Mouse (Mus musculus): ENCODE measurements around the gene Slc2a8. TPM values are rescaled to one million over a fixed set of nuclear protein-coding genes. Genes with fewer than 3 reads are reported as not detected.
A peak's percentile ranks its signal among the peaks of the same experiment; 100 is the strongest.

The Slc2a8 gene
- polyA plus RNA-seq, 1 experiment from 2014 or later: 19.0 TPM

DNA sequence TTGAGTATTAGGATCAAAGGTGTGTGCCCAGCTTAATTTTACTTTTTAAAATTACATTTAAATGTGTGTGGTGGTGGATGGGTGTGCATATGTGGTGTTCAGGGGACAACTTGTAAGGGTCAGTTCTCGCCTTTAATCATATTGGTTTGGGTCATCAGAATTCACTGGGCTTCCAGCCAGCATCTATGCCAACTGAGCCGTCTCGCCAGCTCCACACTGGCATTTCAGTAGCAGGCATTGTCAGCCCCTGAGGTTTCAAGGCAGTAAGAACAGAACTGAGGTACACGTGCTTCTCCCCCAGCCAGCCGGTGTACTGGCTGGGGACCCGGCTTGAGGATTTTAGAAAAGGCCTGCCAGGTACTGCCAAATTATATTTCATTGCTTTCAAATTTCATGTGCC is 15.2 kb upstream of the Slc2a8 start:
- H3K9ac ChIP-seq: no peak overlapping the region
- no peak overlapping the region for H3K27ac ChIP-seq (replicated peaks)
- ATAC-seq (ENCODE audit: extremely low read depth, insufficient number of reproducible peaks, low FRiP score, low TSS enrichment): no peak
- no peaks in the 10 kb centered on the region for H3K9me3 ChIP-seq
- H3K4me2 ChIP-seq: no peak overlapping the region
- H3K4me3 ChIP-seq: no peak overlapping the region
- H3K4me1 ChIP-seq: no peaks in the 10 kb centered on the region
- H3K36me3 ChIP-seq: peaks cover 2% of the 10 kb centered on the region
- WGBS: 69% methylated on average over 6 of the region's 6 CpGs
- H3K27me3 ChIP-seq (replicated peaks): no peaks in the 10 kb centered on the region

DNA sequence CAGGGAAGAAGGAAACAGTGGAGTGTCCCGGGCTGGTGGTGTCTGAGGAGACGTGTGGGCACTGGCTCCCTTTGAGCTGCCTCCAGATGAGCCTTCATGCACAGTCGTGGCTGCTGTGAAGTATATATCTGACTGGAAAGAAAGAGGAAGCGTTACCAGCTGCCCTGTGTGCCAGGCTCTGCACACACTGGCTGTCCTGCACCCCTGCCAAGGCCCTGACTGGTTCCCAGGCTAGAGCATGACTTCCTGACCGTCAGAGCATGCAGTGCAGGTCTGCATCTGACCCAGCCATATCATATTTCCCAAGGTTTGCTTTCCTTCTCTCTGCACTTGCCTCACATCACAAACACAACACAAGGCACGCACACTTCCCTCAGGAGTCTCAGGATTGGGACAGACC is 10.2 kb upstream of the Slc2a8 start:
- no peak for ATAC-seq (ENCODE audit: extremely low read depth, insufficient number of reproducible peaks, low FRiP score, low TSS enrichment)

DNA sequence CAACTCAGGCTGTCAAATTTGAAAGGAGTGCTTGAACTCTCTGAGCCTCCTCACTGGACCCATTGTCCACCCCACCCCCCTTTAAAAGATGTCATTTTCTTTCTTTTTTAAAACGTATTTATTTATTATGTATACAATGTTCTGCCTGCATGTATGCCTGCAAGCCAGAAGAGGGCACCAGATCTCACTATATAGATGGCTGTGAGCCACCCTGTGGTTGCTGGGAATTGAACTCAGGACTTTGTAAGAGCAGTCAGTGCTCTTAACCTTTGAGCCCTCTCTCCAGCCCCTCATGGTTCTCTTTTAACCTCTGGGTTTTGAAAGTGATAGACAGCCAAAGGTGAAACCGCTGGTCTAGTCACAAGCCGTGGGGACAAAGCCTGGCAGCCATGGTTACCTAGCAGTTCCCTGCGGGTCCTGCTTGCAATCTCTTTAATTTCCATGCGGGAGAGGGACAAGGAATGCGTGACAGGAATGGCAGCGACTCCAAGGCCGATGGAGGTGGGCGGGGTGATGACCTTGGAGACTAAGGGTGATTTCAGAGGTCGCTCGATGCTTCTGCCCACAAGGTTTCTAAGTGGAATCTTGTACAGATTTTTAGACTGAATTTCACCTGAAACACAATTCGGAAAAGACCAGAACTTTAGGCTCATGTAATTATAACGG is 8.4 kb upstream of the Slc2a8 start:
- H3K4me2 ChIP-seq: no peak overlapping the region
- H3K9me3 ChIP-seq: no peaks in the 10 kb centered on the region
- no peaks in the 10 kb centered on the region for H3K4me1 ChIP-seq
- H3K4me3 ChIP-seq: no peak overlapping the region
- H3K36me3 ChIP-seq: peaks cover 13% of the 10 kb centered on the region; the same call in 1 of the 2 replicates
- no peaks in the 10 kb centered on the region for H3K27me3 ChIP-seq (replicated peaks)
- ATAC-seq (ENCODE audit: extremely low read depth, insufficient number of reproducible peaks, low FRiP score, low TSS enrichment): no peak
- WGBS: 50% methylated on average over 13 of the region's 13 CpGs
- no peak overlapping the region for H3K27ac ChIP-seq (replicated peaks)
- no peak overlapping the region for H3K9ac ChIP-seq

More for the DNA sequence above, 10.2 kb upstream of the Slc2a8 start:
- peaks cover 13% of the 10 kb centered on the region; the same call in 1 of the 2 replicates for H3K36me3 ChIP-seq
- H3K9ac ChIP-seq: no peak overlapping the region
- no peak overlapping the region for H3K4me2 ChIP-seq
- no peak overlapping the region for H3K4me3 ChIP-seq
- no peaks in the 10 kb centered on the region for H3K9me3 ChIP-seq
- H3K27me3 ChIP-seq (replicated peaks): no peaks in the 10 kb centered on the region
- H3K27ac ChIP-seq (replicated peaks): no peak overlapping the region
- WGBS: 77% methylated on average over 6 of the region's 6 CpGs
- H3K4me1 ChIP-seq: no peaks in the 10 kb centered on the region

DNA sequence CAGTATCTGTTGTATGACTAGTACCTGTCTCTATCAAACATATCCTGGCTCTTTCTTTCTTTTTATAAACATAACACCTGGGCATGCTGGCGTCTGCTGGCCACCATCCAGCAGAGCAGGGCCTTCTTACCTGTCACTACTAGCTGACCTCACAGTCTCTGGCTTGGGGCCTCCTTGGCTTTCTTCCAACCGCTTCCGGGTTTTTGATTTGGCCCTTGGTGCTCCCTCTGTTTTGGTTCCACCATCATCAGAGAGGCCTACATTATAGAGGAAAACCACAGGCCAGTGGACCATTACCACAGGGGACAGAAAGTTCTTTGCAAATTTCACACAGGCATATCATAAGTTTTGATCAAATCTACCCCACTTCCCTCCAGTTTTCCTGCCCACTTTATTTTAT is 7.5 kb upstream of the Slc2a8 start:
- H3K4me1 ChIP-seq: no peaks in the 10 kb centered on the region
- H3K27ac ChIP-seq (replicated peaks): no peak overlapping the region
- ATAC-seq (ENCODE audit: extremely low read depth, insufficient number of reproducible peaks, low FRiP score, low TSS enrichment): no peak
- H3K4me2 ChIP-seq: no peak overlapping the region
- WGBS: 56% methylated on average over 3 of the region's 3 CpGs
- H3K9ac ChIP-seq: no peak overlapping the region
- H3K4me3 ChIP-seq: no peak overlapping the region
- no peaks in the 10 kb centered on the region for H3K27me3 ChIP-seq (replicated peaks)
- H3K36me3 ChIP-seq: peaks cover 13% of the 10 kb centered on the region; the same call in 1 of the 2 replicates
- H3K9me3 ChIP-seq: no peaks in the 10 kb centered on the region

DNA sequence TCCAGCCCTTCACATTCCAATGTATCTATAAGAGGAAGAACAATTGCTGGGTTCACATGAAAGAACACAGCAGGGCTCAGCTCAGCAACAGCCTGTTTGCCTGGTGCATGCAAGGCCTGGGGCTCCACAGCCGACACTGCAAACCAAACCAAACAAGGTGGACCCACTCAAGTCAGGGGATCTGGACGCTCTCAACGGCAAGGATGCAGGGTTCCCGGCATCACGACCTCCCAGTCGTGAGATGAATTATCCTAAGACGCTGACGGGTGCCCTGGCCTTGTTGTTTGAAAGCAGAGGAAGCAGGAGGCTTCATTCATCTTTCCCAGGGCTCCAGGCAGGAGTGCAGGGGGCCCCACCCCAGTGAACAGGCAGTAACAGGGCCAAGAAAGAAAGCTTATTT is 4.0 kb upstream of the Slc2a8 start:
- no peaks in the 10 kb centered on the region for H3K27me3 ChIP-seq (replicated peaks)
- H3K4me1 ChIP-seq: peaks cover 14% of the 10 kb centered on the region
- no peak overlapping the region for H3K27ac ChIP-seq (replicated peaks)
- H3K9ac ChIP-seq: no peak overlapping the region
- H3K4me3 ChIP-seq: no peak overlapping the region
- 75% methylated on average over 8 of the region's 8 CpGs for WGBS
- ATAC-seq (ENCODE audit: extremely low read depth, insufficient number of reproducible peaks, low FRiP score, low TSS enrichment): no peak
- no peak overlapping the region for H3K4me2 ChIP-seq
- H3K36me3 ChIP-seq: 0 out of 2 replicates have a peak, but pooled peaks cover 3% of the 10 kb centered on the region
- H3K9me3 ChIP-seq: no peaks in the 10 kb centered on the region

DNA sequence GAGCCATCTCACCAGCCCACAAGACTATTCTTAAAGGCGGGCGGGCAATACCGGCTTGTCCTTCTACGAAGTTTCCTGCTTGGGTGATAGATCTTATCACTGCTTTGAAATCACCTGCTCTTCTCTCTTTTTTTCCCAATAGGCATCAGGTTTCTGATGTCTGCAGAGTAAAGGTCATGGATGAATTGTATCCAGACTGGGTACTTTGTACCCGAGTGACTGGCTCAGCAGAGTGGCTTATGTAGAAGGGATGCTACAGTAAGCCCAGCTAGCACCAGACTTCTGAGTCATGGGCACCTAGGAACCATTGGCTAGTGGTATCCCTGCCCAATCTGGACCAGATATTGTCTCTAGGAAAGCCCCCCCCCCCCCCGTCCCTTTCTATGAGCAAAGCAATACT is 1.7 kb upstream of the Slc2a8 start:
- Histone ChIP-seq H3K36me3 (no peaks in the 10 kb centered on the region), H3K4me1 (peaks cover 17% of the 10 kb centered on the region), H3K4me3 (no peak overlapping the region), H3K27me3 (replicated peaks) (no peaks in the 10 kb centered on the region), H3K27ac (replicated peaks) (no peak overlapping the region), H3K4me2 (no peak overlapping the region), H3K9me3 (no peaks in the 10 kb centered on the region), H3K9ac (no peak overlapping the region)
- no peak for ATAC-seq (ENCODE audit: extremely low read depth, insufficient number of reproducible peaks, low FRiP score, low TSS enrichment)
- WGBS: 56% methylated on average over 6 of the region's 6 CpGs

DNA sequence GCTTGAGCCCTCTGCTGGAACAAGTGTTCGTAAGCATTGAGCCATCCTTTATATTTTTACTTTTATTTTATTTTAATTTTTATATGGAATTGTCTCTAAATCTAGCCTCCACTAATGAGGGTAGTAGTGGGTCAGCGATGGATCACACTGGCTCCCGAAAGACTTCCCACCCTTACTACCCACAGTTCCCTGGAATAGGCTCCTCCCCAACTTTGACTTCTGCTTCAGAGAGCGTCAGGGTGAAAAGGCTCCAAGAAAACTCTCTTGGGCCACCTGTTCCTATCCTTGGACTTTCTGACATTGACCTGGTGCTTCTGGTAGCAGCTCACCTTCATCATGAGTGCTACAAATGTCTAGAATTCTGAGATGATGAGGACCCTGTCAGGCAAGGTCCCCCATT is 817 bp upstream of the Slc2a8 start:
- whole genome bisulfite sequencing: 2% methylated on average over 4 of the region's 4 CpGs
- H3K9me3 ChIP-seq: no peaks in the 10 kb centered on the region
- H3K27me3 ChIP-seq (replicated peaks): no peaks in the 10 kb centered on the region
- ATAC-seq (ENCODE audit: extremely low read depth, insufficient number of reproducible peaks, low FRiP score, low TSS enrichment): no peak
- peak overlapping the region; percentile 70 for H3K9ac ChIP-seq
- peak overlapping the region; percentile 32; the same call in 1 of the 2 replicates for H3K27ac ChIP-seq (replicated peaks)
- peak overlapping the region; percentile 98 for H3K4me2 ChIP-seq
- H3K4me1 ChIP-seq: peaks cover 17% of the 10 kb centered on the region
- H3K4me3 ChIP-seq: peak overlapping the region; percentile 84
- H3K36me3 ChIP-seq: no peaks in the 10 kb centered on the region

DNA sequence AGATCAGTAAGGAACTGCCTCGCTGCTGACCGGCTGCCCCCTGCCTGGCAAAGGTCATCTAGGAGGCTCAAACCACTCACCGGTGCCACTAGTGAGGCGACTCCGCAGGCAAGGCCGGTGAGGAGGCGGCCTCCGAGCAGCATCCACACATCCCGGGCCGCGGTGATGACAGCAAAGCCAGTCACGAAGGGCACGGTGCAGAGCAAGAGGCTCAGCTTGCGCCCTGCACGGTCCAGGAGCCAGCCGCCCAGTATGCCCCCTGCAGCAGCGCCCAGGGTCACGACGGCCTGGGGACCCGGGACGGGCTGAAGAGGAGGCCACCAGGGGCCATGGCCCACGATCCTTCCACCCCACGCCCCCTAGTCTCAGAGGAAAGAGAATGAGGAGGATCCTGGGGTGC is 602 bp downstream of the Slc2a8 start:
- peak overlapping the region; percentile 98 for H3K4me2 ChIP-seq
- H3K9ac ChIP-seq: peak overlapping the region; percentile 90
- H3K9me3 ChIP-seq: no peaks in the 10 kb centered on the region
- peak overlapping the region; percentile 84 for H3K4me3 ChIP-seq
- peak overlapping the region; percentile 69 for H3K27ac ChIP-seq (replicated peaks)
- H3K4me1 ChIP-seq: peaks cover 17% of the 10 kb centered on the region
- H3K27me3 ChIP-seq (replicated peaks): no peaks in the 10 kb centered on the region
- WGBS: 2% methylated on average over 23 of the region's 23 CpGs
- peak; percentile 27 for ATAC-seq (ENCODE audit: extremely low read depth, insufficient number of reproducible peaks, low FRiP score, low TSS enrichment)
- peaks cover 4% of the 10 kb centered on the region for H3K36me3 ChIP-seq

DNA sequence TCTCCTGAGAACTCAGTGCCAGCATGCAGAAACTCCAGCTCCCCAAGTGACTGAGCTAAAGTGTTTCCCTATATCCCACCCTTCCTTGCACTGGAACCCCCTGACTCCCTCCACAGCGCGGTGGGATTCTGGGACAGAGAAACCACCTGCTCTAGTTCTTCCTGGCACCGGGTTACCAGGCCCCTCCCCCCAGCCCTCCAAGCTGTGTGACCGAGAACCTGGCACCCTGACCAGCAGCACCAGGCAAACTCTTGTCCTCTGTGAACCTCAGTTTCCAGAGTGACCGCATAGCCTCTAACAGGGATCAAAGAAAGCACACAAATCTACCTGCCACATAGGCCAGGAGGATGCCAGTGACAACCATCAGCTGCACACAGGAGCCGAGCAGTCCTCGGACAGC is 2.2 kb downstream of the Slc2a8 start:
- 87% methylated on average over 7 of the region's 7 CpGs for WGBS

DNA sequence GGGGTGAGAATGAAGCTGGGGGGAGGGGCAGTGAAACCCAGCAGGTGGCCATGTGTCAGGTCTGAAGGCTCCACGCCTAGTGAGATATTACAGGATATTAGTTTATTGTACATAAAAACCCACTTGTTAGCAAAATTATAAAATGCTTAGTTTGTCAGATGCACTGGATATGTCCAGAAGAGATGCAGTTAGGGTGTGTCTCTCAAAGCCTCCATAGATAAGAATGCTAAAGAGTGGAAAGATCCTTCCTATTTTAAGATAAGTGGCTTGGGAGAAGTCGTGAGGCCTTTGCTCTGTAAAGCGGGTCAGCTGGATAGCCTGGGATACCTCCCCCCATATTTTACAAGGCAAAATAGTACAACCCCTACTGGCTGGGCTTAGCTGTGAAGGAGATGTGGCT is 3.2 kb downstream of the Slc2a8 start:
- H3K4me2 ChIP-seq: no peak overlapping the region
- ATAC-seq (ENCODE audit: extremely low read depth, insufficient number of reproducible peaks, low FRiP score, low TSS enrichment): no peak
- 41% methylated on average over 3 of the region's 3 CpGs for WGBS
- peaks cover 17% of the 10 kb centered on the region for H3K4me1 ChIP-seq
- H3K36me3 ChIP-seq: peaks cover 29% of the 10 kb centered on the region
- no peak overlapping the region for H3K27ac ChIP-seq (replicated peaks)
- H3K9ac ChIP-seq: no peak overlapping the region
- H3K27me3 ChIP-seq (replicated peaks): no peaks in the 10 kb centered on the region
- H3K4me3 ChIP-seq: no peak overlapping the region
- no peaks in the 10 kb centered on the region for H3K9me3 ChIP-seq

More for the DNA sequence above, 2.2 kb downstream of the Slc2a8 start:
- no peaks in the 10 kb centered on the region for H3K27me3 ChIP-seq (replicated peaks)
- H3K9me3 ChIP-seq: no peaks in the 10 kb centered on the region
- H3K27ac ChIP-seq (replicated peaks): no peak overlapping the region
- no peak overlapping the region for H3K4me3 ChIP-seq
- H3K4me1 ChIP-seq: peaks cover 17% of the 10 kb centered on the region
- H3K4me2 ChIP-seq: no peak overlapping the region
- H3K9ac ChIP-seq: no peak overlapping the region
- H3K36me3 ChIP-seq: peaks cover 19% of the 10 kb centered on the region
- ATAC-seq (ENCODE audit: extremely low read depth, insufficient number of reproducible peaks, low FRiP score, low TSS enrichment): no peak

DNA sequence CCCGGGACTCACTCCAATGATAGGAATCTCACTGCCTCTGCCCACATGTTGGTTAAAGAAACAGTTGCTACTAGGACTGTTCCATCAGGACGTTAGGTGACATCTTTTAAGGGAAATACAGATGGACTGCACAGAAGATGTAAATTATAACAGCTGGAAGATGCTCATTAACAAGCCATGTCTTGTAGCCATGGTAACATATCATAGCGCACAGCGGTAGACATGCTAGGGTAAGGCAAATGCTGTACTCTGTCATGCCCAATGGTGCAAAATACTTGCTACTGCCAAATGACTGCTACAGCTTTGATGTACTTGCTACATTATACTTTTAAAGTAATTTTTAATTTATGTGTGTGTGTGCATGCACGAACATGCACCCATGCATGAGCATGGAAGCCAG is 4.8 kb downstream of the Slc2a8 start:
- Histone ChIP-seq H3K4me2 (no peak overlapping the region), H3K9me3 (no peaks in the 10 kb centered on the region), H3K27me3 (replicated peaks) (no peaks in the 10 kb centered on the region), H3K4me3 (no peak overlapping the region), H3K36me3 (peaks cover 43% of the 10 kb centered on the region), H3K4me1 (peaks cover 10% of the 10 kb centered on the region), H3K9ac (no peak overlapping the region), H3K27ac (replicated peaks) (no peak overlapping the region)
- 74% methylated on average over 5 of the region's 5 CpGs for WGBS
- no peak for ATAC-seq (ENCODE audit: extremely low read depth, insufficient number of reproducible peaks, low FRiP score, low TSS enrichment)

DNA sequence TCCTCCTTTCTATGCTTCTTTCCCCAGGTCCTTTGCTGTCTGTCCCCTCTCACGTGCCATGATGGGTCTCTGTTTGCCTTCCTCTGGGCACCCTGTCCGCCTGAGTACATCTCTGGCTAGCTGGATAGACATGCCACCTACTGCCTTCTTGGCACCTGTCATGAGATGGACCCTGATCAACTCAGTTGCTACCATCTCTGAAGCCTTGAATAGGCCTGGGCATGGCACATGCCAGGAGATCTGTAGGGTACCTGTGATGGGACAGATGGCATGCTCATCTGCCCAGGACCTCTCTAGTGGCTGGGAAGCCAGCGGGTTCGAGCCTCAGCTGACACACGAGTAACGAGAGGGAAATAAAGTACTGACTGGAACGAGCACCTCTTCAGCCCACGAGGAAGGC is 7.7 kb downstream of the Slc2a8 start:
- ATAC-seq (ENCODE audit: extremely low read depth, insufficient number of reproducible peaks, low FRiP score, low TSS enrichment): no peak
- Histone ChIP-seq H3K9ac (no peak overlapping the region), H3K36me3 (peaks cover 43% of the 10 kb centered on the region), H3K9me3 (no peaks in the 10 kb centered on the region), H3K4me1 (peaks cover 14% of the 10 kb centered on the region), H3K4me2 (no peak overlapping the region), H3K27ac (replicated peaks) (no peak overlapping the region), H3K27me3 (replicated peaks) (no peaks in the 10 kb centered on the region), H3K4me3 (no peak overlapping the region)
- WGBS: 82% methylated on average over 8 of the region's 8 CpGs
